Mouse (Mus musculus): ENCODE results near the gene Dhrs13. TPM values are rescaled to one million over a fixed set of nuclear protein-coding genes. Genes with fewer than 3 reads are reported as not detected.

Gene Dhrs13
- polyA plus RNA-seq (2014; fragmentation: Illumina TruSeq; extraction: RNeasy Lipid Tissue Mini Kit (QIAGEN cat#74804); ENCODE audit: low read depth, low replicate concordance): 2.4 TPM

GRCm38 (mm10) chr11:78031947-78032808, at the start of gene Dhrs13:
Gene Dhrs13 (plus strand): TSS chr11:78032280.

GRCm38 (mm10) chr11:77982441-77982905, 49.6 kb upstream of the Dhrs13 start, which contains the start of gene Phf12:
Gene Phf12 (plus strand): TSS chr11:77982754.

DNA sequence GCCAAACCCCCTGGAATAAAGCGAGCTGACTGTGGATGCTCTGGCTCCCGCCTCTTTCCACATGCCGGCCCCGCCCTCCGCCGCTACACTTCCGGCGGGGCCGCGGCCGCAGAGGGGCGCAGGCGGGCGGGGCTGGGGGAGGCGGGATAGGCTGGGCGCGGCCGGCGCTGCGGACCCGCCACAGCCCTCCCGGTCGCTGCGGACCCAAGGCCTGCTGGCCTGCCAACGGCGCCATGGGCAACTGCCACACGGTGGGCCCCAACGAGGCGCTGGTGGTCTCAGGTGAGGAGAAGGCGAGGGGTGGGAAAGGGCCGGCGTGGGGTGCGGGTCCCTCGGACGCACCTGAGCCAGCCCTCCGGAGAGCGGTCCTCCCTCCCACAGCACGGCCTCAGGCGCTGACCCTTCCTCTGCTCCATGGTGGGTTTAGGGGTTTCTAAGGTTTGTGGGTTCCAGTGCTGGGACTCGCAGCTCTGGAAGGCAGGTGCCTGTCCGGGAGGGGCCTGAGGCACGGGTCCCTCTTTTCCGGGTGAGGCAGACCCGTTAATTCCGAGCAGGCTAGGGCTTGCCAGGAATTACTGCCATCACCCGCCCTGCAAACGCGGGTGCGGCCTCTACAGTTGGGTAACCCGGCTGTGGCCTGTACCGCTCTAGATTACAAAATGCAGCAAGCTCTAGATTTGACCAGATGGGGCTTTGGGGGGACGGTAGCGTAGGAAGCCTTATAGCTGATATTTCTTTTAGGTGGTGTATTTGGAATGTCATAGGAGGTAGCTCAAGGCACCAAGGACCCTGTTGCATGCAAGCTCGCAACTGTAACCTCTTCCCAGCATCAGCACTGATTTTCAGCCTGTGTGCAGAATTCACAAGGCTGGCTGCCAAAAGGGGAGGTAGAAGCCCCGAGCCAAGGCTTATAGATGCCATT, 6.0 kb downstream of the Dhrs13 start, which contains the start of gene Flot2:
Gene Flot2 (plus strand): TSS at position 101 of the 922 bp plus-strand sequence.

DNA sequence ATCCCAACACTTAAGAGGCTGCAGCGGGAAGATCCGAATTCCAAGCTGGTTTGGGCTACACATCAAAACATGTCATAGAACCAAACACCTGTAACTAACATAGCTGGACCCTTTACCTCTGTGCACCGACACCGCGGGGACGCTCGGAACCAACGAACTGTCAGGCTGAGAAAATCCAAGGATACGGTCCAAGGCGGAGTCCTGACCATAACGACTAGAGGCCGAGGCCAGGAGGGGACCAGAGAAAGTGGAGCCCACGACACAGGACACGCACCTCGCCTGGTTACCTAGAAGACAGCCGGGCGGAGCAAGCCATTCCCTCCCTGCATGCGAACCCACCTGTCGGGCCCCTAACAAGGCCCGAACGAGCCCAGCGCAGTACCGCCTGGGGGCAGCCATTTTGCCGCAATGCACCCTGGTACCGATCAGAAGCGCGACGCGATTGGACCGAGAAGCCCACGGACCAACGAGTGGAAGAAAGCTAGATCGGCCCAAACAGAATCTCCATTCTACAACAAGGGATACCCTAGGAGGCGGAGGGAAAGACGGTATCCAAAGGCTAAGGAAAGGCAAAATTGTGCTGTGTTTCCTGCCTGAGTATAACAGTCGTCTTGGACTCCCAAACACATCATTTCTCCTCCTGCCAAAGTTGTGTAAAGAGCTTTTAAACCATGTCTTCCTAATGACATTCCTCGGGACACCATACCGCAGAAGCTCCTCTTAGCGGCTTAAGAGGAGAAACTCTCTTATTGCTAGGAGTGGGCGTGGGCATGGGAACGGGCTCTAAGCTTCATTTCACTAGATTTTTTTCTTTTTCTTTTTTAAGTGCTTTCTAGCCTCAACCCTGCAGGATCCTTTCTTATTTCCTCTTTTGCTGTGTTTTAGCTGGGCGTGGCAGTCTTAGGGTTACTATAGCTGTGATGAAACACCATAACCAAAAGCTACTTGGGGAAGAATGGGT, 48.2 kb downstream of the Dhrs13 start, which contains the start of gene Eral1:
Gene Eral1 (minus strand): TSS at position 423 of the 961 bp plus-strand sequence.

Other genes starting within 250 kb of the Dhrs13 start
- not detected for gene Gm10277, start 244.5 kb upstream of the Dhrs13 start, polyA plus RNA-seq (2014; fragmentation: Illumina TruSeq; extraction: RNeasy Lipid Tissue Mini Kit (QIAGEN cat#74804); ENCODE audit: low read depth, low replicate concordance)
- 2.3 TPM for gene Pipox, start 138.2 kb upstream of the Dhrs13 start, polyA plus RNA-seq (2014; fragmentation: Illumina TruSeq; extraction: RNeasy Lipid Tissue Mini Kit (QIAGEN cat#74804); ENCODE audit: low read depth, low replicate concordance)
- gene Sez6, start 101.5 kb upstream of the Dhrs13 start, polyA plus RNA-seq (2014; fragmentation: Illumina TruSeq; extraction: RNeasy Lipid Tissue Mini Kit (QIAGEN cat#74804); ENCODE audit: low read depth, low replicate concordance): not detected
- gene Phf12, start 49.5 kb upstream of the Dhrs13 start, polyA plus RNA-seq (2014; fragmentation: Illumina TruSeq; extraction: RNeasy Lipid Tissue Mini Kit (QIAGEN cat#74804); ENCODE audit: low read depth, low replicate concordance): 19.0 TPM
- 4.4 TPM for gene Flot2, start 5.7 kb downstream of the Dhrs13 start, polyA plus RNA-seq (2014; fragmentation: Illumina TruSeq; extraction: RNeasy Lipid Tissue Mini Kit (QIAGEN cat#74804); ENCODE audit: low read depth, low replicate concordance)
- gene Eral1, start 48.1 kb downstream of the Dhrs13 start, polyA plus RNA-seq (2014; fragmentation: Illumina TruSeq; extraction: RNeasy Lipid Tissue Mini Kit (QIAGEN cat#74804); ENCODE audit: low read depth, low replicate concordance): 4.8 TPM
- gene Fam222b, start 62.4 kb downstream of the Dhrs13 start, polyA plus RNA-seq (2014; fragmentation: Illumina TruSeq; extraction: RNeasy Lipid Tissue Mini Kit (QIAGEN cat#74804); ENCODE audit: low read depth, low replicate concordance): 4.8 TPM
- 1.7 TPM for gene Traf4, start 133.3 kb downstream of the Dhrs13 start, polyA plus RNA-seq (2014; fragmentation: Illumina TruSeq; extraction: RNeasy Lipid Tissue Mini Kit (QIAGEN cat#74804); ENCODE audit: low read depth, low replicate concordance)
- 5.9 TPM for gene Nek8, start 144.4 kb downstream of the Dhrs13 start, polyA plus RNA-seq (2014; fragmentation: Illumina TruSeq; extraction: RNeasy Lipid Tissue Mini Kit (QIAGEN cat#74804); ENCODE audit: low read depth, low replicate concordance)
- gene Tlcd1, start 144.4 kb downstream of the Dhrs13 start, polyA plus RNA-seq (2014; fragmentation: Illumina TruSeq; extraction: RNeasy Lipid Tissue Mini Kit (QIAGEN cat#74804); ENCODE audit: low read depth, low replicate concordance): 14.3 TPM
- gene Rpl23a, start 151.3 kb downstream of the Dhrs13 start, polyA plus RNA-seq (2014; fragmentation: Illumina TruSeq; extraction: RNeasy Lipid Tissue Mini Kit (QIAGEN cat#74804); ENCODE audit: low read depth, low replicate concordance): 813 TPM
- 2.9 TPM for gene Rab34, start 156.2 kb downstream of the Dhrs13 start, polyA plus RNA-seq (2014; fragmentation: Illumina TruSeq; extraction: RNeasy Lipid Tissue Mini Kit (QIAGEN cat#74804); ENCODE audit: low read depth, low replicate concordance)
- gene Proca1, start 161.1 kb downstream of the Dhrs13 start, polyA plus RNA-seq (2014; fragmentation: Illumina TruSeq; extraction: RNeasy Lipid Tissue Mini Kit (QIAGEN cat#74804); ENCODE audit: low read depth, low replicate concordance): 2.4 TPM
- 31.9 TPM for gene Sdf2, start 213.5 kb downstream of the Dhrs13 start, polyA plus RNA-seq (2014; fragmentation: Illumina TruSeq; extraction: RNeasy Lipid Tissue Mini Kit (QIAGEN cat#74804); ENCODE audit: low read depth, low replicate concordance)
- gene Supt6, start 213.7 kb downstream of the Dhrs13 start, polyA plus RNA-seq (2014; fragmentation: Illumina TruSeq; extraction: RNeasy Lipid Tissue Mini Kit (QIAGEN cat#74804); ENCODE audit: low read depth, low replicate concordance): 14.0 TPM
- 71.0 TPM for gene 2610507B11Rik, start 229.5 kb downstream of the Dhrs13 start, polyA plus RNA-seq (2014; fragmentation: Illumina TruSeq; extraction: RNeasy Lipid Tissue Mini Kit (QIAGEN cat#74804); ENCODE audit: low read depth, low replicate concordance)

All from sigmoid colon, adult 10 weeks (tissue).